Mouse (Mus musculus): ENCODE results near the gene Pax3. TPM values are rescaled to one million over a fixed set of nuclear protein-coding genes. Genes with fewer than 3 reads are reported as not detected.
A peak's percentile ranks its signal among the peaks of the same experiment; 100 is the strongest.

Gene Pax3
- polyA plus RNA-seq, 1 experiment from 2014 or later: 0.95 TPM

DNA sequence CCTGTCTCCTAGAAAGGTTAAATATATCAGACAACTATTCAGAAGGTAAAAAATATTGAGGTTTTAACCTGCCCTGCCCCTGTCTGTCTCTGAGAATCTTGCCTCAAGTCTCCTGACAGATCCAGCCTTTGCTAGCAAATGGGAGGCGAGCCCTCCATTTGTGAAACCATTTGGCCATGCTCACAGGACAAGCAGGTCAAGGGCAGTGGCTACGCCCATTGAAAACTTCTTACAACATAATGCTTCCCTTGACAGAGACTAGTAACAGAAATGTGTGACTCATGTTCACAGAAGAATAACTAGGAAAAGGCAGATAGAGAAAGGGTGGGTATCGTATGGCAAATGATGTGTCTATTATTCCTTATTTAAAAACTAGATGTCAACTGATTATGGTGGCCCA lies 80.9 kb downstream of the Pax3 start:
- Histone ChIP-seq H3K9ac (no peak overlapping the region), H3K36me3 (no peaks in the 10 kb centered on the region), H3K9me3 (no peaks in the 10 kb centered on the region), H3K27me3 (peaks cover 25% of the 10 kb centered on the region), H3K4me2 (replicated peaks) (no peak overlapping the region), H3K4me1 (peaks cover 8% of the 10 kb centered on the region; the same call in 1 of the 2 replicates), H3K4me3 (no peak overlapping the region), H3K27ac (no peak overlapping the region)
- no peak for ATAC-seq (ENCODE audit: low FRiP score, low read depth)
- WGBS: 92% methylated on average over 3 of the region's 3 CpGs

DNA sequence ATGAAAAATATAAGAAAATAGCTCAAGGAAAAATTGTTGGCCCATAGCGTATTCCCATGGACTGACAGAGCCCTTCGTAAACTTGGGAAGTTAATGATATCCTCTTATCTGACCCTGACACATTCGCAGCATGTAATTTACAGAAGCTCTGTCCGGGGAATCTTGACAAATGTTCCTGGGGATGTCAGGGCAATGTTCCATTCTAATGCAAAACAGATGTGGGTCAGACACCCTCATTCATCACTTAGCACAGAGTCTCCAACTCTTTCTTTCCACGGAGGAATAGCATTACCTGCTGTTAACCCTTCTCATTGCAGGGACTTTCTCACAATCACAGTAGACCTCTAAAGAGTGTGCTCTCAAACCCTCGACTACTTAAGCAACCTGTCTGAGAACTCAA lies 86.6 kb downstream of the Pax3 start:
- peaks cover 12% of the 10 kb centered on the region; the same call in 1 of the 2 replicates for H3K4me1 ChIP-seq
- no peak overlapping the region for H3K4me2 ChIP-seq (replicated peaks)
- H3K36me3 ChIP-seq: no peaks in the 10 kb centered on the region
- ATAC-seq (ENCODE audit: low FRiP score, low read depth): no peak
- H3K9ac ChIP-seq: no peak overlapping the region
- no peak overlapping the region for H3K4me3 ChIP-seq
- WGBS: 13% methylated on average over 6 of the region's 6 CpGs
- H3K27me3 ChIP-seq: peaks cover 14% of the 10 kb centered on the region; the same call in 1 of the 2 replicates
- no peaks in the 10 kb centered on the region for H3K9me3 ChIP-seq
- no peak overlapping the region for H3K27ac ChIP-seq

DNA sequence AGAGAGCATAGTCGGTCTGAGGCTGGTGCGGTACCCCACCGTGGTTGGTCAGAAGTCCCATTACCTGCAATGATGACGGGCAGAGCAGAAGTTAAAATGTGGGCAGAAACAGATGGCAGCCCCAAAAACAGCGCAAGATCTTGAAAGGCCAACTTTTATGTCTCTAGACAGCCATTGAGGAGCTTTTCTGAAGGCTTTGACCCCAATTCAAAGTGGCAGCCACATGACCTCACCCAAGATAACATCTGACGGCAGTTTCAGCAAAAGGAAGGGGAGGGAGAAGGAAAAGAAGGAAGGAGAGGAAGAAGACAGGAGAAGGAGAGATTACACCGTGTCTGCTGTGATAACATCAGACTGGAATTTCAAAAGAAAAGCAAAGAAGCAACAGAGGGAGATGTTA lies 93.4 kb downstream of the Pax3 start:
- Histone ChIP-seq H3K9ac (no peak overlapping the region), H3K27me3 (peaks cover 5% of the 10 kb centered on the region), H3K9me3 (no peaks in the 10 kb centered on the region), H3K4me2 (replicated peaks) (no peak overlapping the region), H3K27ac (no peak overlapping the region), H3K36me3 (no peaks in the 10 kb centered on the region), H3K4me3 (no peak overlapping the region), H3K4me1 (0 out of 2 replicates have a peak, but pooled peaks cover 4% of the 10 kb centered on the region)
- no peak for ATAC-seq (ENCODE audit: low FRiP score, low read depth)
- WGBS: 36% methylated on average over 7 of the region's 7 CpGs

DNA sequence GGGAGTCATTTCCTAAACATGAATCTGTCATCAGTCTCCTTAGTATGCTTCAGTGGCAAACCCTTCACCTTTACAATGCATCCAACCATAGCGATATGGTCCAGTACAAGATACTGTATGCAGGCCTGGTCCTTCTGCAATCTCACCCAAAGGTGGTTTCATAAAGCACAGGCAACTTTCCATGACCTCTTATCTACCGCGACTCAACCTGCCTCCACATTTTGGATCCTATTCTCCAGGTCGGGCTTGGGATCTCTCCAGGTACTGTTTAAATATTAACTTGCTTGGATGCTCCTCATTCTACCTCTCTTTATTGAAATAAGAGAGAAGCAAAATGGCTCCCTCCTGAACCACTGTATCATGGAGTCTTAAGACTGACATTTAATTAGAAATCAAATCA lies 103.3 kb downstream of the Pax3 start:
- no peak overlapping the region for H3K4me3 ChIP-seq
- no peaks in the 10 kb centered on the region for H3K36me3 ChIP-seq
- no peak overlapping the region for H3K4me2 ChIP-seq (replicated peaks)
- peaks cover 4% of the 10 kb centered on the region; the same call in 1 of the 2 replicates for H3K4me1 ChIP-seq
- H3K9me3 ChIP-seq: no peaks in the 10 kb centered on the region
- 91% methylated on average over 4 of the region's 4 CpGs for WGBS
- no peak overlapping the region for H3K9ac ChIP-seq
- no peak for ATAC-seq (ENCODE audit: low FRiP score, low read depth)
- H3K27ac ChIP-seq: no peak overlapping the region
- H3K27me3 ChIP-seq: no peaks in the 10 kb centered on the region

DNA sequence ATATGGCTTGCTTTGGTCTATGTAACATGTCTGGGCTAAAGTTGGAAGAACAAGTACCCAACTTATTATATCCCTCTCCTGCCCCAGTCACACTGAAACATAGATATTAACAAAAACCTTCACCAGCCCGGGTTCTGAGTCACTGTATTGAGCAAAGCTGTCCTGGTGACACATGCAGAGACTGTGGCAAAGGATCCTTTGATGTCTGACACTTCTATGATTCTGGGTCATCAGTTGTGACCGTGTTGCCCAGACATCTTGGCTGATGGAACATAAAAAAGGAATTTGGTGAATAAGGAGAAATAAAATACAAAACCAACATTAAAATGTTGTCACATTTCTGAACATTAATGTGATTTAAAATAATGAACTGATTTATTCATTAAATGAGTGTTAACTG lies 108.3 kb downstream of the Pax3 start:
- Histone ChIP-seq H3K36me3 (no peaks in the 10 kb centered on the region), H3K9me3 (no peaks in the 10 kb centered on the region), H3K9ac (no peak overlapping the region), H3K4me2 (replicated peaks) (no peak overlapping the region), H3K4me3 (no peak overlapping the region), H3K27ac (no peak overlapping the region), H3K27me3 (no peaks in the 10 kb centered on the region; the same call in 1 of the 2 replicates), H3K4me1 (no peaks in the 10 kb centered on the region)
- no peak for ATAC-seq (ENCODE audit: low FRiP score, low read depth)
- 55% methylated on average over 2 of the region's 2 CpGs for WGBS

DNA sequence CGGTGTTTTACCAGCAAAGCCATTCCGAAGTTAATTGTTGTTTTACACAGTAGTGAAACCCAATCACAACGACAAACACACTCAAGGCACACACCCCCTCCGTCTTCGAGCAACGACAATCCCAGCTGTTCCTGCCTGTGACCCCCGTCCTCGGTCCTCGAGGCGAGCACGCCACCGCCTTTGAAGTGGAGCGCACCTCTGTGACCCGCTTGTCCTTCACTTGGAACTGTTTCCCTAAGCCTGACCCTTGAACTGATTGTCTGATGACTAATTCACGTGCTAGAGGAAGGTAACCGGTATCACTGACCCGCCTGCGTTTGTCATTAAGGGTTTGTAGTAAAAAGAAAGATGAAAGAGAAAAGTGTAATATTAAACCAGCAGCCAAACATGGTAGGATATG lies 115.2 kb downstream of the Pax3 start:
- peaks cover 6% of the 10 kb centered on the region for H3K4me1 ChIP-seq
- no peak for ATAC-seq (ENCODE audit: low FRiP score, low read depth)
- no peak overlapping the region for H3K9ac ChIP-seq
- no peak overlapping the region for H3K27ac ChIP-seq
- peaks cover 3% of the 10 kb centered on the region for H3K27me3 ChIP-seq
- WGBS: 18% methylated on average over 18 of the region's 18 CpGs
- H3K36me3 ChIP-seq: no peaks in the 10 kb centered on the region
- peak overlapping the region; percentile 26 for H3K4me3 ChIP-seq
- H3K9me3 ChIP-seq: no peaks in the 10 kb centered on the region
- peak overlapping the region; percentile 60 for H3K4me2 ChIP-seq (replicated peaks)

DNA sequence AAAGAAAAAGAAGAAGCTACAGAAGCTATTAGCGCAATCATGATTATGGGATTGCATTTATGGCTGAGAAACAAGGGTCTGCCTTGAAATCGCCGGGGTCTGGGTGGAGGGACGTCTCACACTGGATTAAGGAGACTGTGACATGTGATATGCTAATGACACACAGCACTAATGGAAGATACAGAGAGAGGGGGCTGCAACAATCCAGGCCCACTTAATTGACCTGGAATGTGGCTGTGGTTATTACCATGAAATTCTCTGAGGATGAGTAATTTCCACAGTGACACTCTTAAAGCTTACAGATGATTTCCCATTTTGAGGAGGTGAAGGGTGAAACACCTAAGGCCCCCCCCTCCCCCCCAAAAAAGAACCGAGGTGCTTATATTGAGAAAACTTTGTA lies 136.1 kb downstream of the Pax3 start:
- no peak overlapping the region for H3K4me2 ChIP-seq (replicated peaks)
- no peaks in the 10 kb centered on the region for H3K36me3 ChIP-seq
- no peak for ATAC-seq (ENCODE audit: low FRiP score, low read depth)
- H3K27ac ChIP-seq: no peak overlapping the region
- no peaks in the 10 kb centered on the region for H3K9me3 ChIP-seq
- no peak overlapping the region for H3K9ac ChIP-seq
- H3K4me3 ChIP-seq: no peak overlapping the region
- 57% methylated on average over 5 of the region's 5 CpGs for WGBS
- no peaks in the 10 kb centered on the region for H3K27me3 ChIP-seq
- no peaks in the 10 kb centered on the region for H3K4me1 ChIP-seq

DNA sequence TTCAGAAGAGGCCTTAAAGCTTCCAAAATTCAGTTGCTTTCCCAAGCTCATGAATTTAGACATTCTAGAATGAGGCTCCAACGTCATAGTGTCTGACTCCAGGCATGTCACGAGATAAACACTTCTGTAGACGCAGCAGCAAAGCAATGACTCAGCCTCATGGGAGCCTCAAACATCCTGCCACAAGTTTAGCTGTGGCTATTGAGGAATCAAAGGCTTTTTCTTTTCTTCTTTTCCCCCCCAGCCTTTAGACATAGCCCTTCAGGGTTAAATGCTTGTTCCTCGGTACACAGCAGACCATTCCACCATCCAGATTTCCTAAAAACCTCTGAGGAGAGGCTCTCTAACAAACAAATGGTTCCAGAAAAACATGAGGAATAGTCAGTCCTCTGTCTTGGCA lies 139.0 kb downstream of the Pax3 start:
- no peaks in the 10 kb centered on the region for H3K36me3 ChIP-seq
- no peak for ATAC-seq (ENCODE audit: low FRiP score, low read depth)
- 68% methylated on average over 4 of the region's 4 CpGs for WGBS

DNA sequence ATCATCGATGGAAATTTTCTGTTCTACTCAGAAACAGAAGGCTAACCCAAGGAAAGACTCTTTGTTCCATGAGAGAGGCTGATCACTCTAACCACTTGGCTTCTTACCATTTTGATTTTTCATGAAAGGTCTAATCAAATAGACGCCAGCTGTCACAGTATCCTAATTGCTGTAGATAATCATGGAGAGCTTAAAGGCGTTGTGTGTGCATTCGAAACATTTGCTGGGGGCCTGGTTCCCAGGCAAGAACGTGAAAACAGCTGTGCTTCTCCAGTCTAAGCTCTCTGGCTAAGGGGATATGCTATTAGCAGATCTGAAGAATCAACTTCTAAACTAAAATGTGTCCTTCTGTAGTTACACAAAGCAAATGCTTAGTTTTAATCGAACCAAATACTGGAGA lies 143.3 kb downstream of the Pax3 start:
- H3K9me3 ChIP-seq: no peaks in the 10 kb centered on the region
- no peak for ATAC-seq (ENCODE audit: low FRiP score, low read depth)
- no peaks in the 10 kb centered on the region for H3K36me3 ChIP-seq
- WGBS: 80% methylated on average over 6 of the region's 6 CpGs
- no peak overlapping the region for H3K4me3 ChIP-seq
- peaks cover 4% of the 10 kb centered on the region; the same call in 1 of the 2 replicates for H3K4me1 ChIP-seq
- H3K27ac ChIP-seq: no peak overlapping the region
- no peaks in the 10 kb centered on the region for H3K27me3 ChIP-seq
- H3K4me2 ChIP-seq (replicated peaks): no peak overlapping the region
- H3K9ac ChIP-seq: no peak overlapping the region

More for the DNA sequence above, 139.0 kb downstream of the Pax3 start:
- Histone ChIP-seq H3K9ac (no peak overlapping the region), H3K4me1 (no peaks in the 10 kb centered on the region), H3K4me3 (no peak overlapping the region), H3K9me3 (no peaks in the 10 kb centered on the region), H3K27me3 (no peaks in the 10 kb centered on the region), H3K27ac (no peak overlapping the region), H3K4me2 (replicated peaks) (no peak overlapping the region)

Other genes starting within 250 kb of the Pax3 start
- gene Sgpp2, start 113.2 kb upstream of the Pax3 start, polyA plus RNA-seq (2015; fragmentation: Nextera tagmentation; extraction: Ambion mirVana): 0.70 and 0.76 TPM in 2 replicates